46 mouse cellular contexts compared by ENCODE assay signal in the genomic region with DNA sequence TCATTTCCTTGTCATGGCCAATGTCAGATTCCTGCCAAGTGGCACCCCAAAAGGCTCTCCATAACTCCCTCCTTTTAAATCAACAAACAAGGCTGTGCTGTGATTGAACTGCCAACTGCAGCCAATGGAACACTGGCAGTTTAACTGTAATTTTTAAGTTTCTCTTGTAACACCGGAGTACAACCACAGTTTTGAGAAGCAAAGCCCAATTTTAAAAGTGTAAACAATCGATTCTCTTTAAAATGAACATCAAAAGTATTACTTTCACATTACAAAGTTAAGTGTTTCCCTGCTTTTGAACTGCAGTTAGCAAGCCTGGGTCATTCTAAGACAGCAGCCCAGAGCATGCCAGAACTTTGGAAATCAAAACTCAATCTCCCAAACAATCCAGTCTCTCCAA. TPM values are rescaled to one million over a fixed set of nuclear protein-coding genes. Genes with fewer than 3 reads are reported as not detected.
"Had no signal": no experiment of that assay in that cellular context is flagged by ENCODE, and none has a peak within 500 bp of the region (broad histone marks: within the 10 kb centered on the region; RNA-seq: fewer than 3 reads in every experiment).

TSS of gene 1700029F12Rik (minus strand) at position 101 of the 400 bp plus-strand sequence.

- H3K9ac ChIP-seq: limb, embryonic 12.5 days; limb, embryonic 13.5 days; limb, embryonic 15.5 days; liver, embryonic 12.5 days; liver, embryonic 13.5 days; liver, embryonic 14.5 days; liver, embryonic 15.5 days; liver, postnatal 0 days; lung, embryonic 14.5 days; lung, embryonic 15.5 days; midbrain, embryonic 12.5 days; midbrain, embryonic 13.5 days; midbrain, embryonic 15.5 days had no signal

- H3K4me2 ChIP-seq: limb, embryonic 12.5 days; limb, embryonic 13.5 days; limb, embryonic 15.5 days; liver, embryonic 11.5 days; liver, embryonic 12.5 days; liver, embryonic 13.5 days; liver, embryonic 15.5 days; lung, embryonic 14.5 days; lung, embryonic 15.5 days; midbrain, embryonic 11.5 days; midbrain, embryonic 12.5 days; midbrain, embryonic 13.5 days; midbrain, embryonic 15.5 days had no signal

- DNase-seq: left cerebral cortex, postnatal 4 days; liver; liver, embryonic 13.5 days; liver, postnatal 0 days; lung, adult 18-20 months; lung, adult 2 months; lung, embryonic 14.5 days; lung, postnatal 10 days; lung, postnatal 14 days; lung, postnatal 36 days; lung, postnatal 4 days; midbrain, embryonic 14.5 days had no signal

- H3K4me3 ChIP-seq: limb, embryonic 10.5 days; limb, embryonic 12.5 days; limb, embryonic 13.5 days; limb, embryonic 15.5 days; liver, embryonic 12.5 days; liver, embryonic 13.5 days; liver, embryonic 15.5 days; lung, embryonic 15.5 days; megakaryocyte, embryonic 14.5 days; midbrain, embryonic 10.5 days; midbrain, embryonic 12.5 days; midbrain, embryonic 13.5 days; midbrain, embryonic 15.5 days; myocyte had no signal

- ATAC-seq: liver, embryonic 12.5 days; liver, postnatal 0 days; lung, postnatal 0 days; midbrain, embryonic 13.5 days; midbrain, embryonic 15.5 days; midbrain, embryonic 16.5 days had no signal

- H3K9me3 ChIP-seq: limb, embryonic 10.5 days; limb, embryonic 12.5 days; limb, embryonic 13.5 days; limb, embryonic 15.5 days; liver, embryonic 12.5 days; liver, embryonic 13.5 days; liver, embryonic 15.5 days; lung, embryonic 15.5 days; midbrain, embryonic 10.5 days; midbrain, embryonic 12.5 days; midbrain, embryonic 13.5 days; midbrain, embryonic 15.5 days had no signal

- H3K27ac ChIP-seq: limb, embryonic 10.5 days; limb, embryonic 12.5 days; limb, embryonic 13.5 days; limb, embryonic 15.5 days; liver, embryonic 12.5 days; liver, embryonic 13.5 days; liver, embryonic 14.5 days; liver, embryonic 15.5 days; lung, embryonic 15.5 days; macrophage; midbrain, embryonic 10.5 days; midbrain, embryonic 12.5 days; midbrain, embryonic 13.5 days; midbrain, embryonic 15.5 days had no signal

- H3K4me1 ChIP-seq: limb, embryonic 10.5 days; limb, embryonic 12.5 days; limb, embryonic 13.5 days; limb, embryonic 15.5 days; liver, embryonic 12.5 days; liver, embryonic 13.5 days; liver, embryonic 15.5 days; lung, embryonic 15.5 days; megakaryocyte, embryonic 14.5 days; midbrain, embryonic 10.5 days; midbrain, embryonic 12.5 days; midbrain, embryonic 13.5 days; midbrain, embryonic 15.5 days had no signal

- H3K27me3 ChIP-seq: limb, embryonic 12.5 days; limb, embryonic 13.5 days; limb, embryonic 15.5 days; liver, embryonic 12.5 days; liver, embryonic 13.5 days; liver, embryonic 15.5 days; lung, embryonic 15.5 days; midbrain, embryonic 12.5 days; midbrain, embryonic 13.5 days; midbrain, embryonic 15.5 days had no signal

- H3K36me3 ChIP-seq: limb, embryonic 10.5 days; limb, embryonic 12.5 days; limb, embryonic 13.5 days; limb, embryonic 15.5 days; liver, embryonic 12.5 days; liver, embryonic 13.5 days; liver, embryonic 15.5 days; lung, embryonic 15.5 days; midbrain, embryonic 10.5 days; midbrain, embryonic 12.5 days; midbrain, embryonic 13.5 days; midbrain, embryonic 15.5 days had no signal

RNA-seq across cellular contexts. Expression of gene 1700029F12Rik, which starts in this region (rescaled TPM):
- total RNA-seq: left cerebral cortex, postnatal 10 days; left cerebral cortex, postnatal 14 days; left cerebral cortex, postnatal 25 days; left cerebral cortex, postnatal 36 days; left cerebral cortex, postnatal 4 days; liver, adult 2 months; megakaryocyte progenitor cell, adult 5-6 weeks; megakaryocyte, adult 5-6 weeks; megakaryocyte-erythroid progenitor cell, adult 5-6 weeks; midbrain, postnatal 0 days; monocyte, adult 5-6 weeks had no signal
- polyA plus RNA-seq: limb, embryonic 10.5 days; limb, embryonic 11.5 days; limb, embryonic 12.5 days; limb, embryonic 13.5 days; limb, embryonic 14.5 days; limb, embryonic 15.5 days; liver, adult 2 months; liver, embryonic 11.5 days; liver, embryonic 12.5 days; liver, embryonic 13.5 days; liver, embryonic 14.5 days; liver, embryonic 15.5 days; liver, embryonic 16.5 days; liver, postnatal 0 days; lung, adult 2 months; lung, embryonic 14.5 days; lung, embryonic 15.5 days; lung, embryonic 16.5 days; lung, postnatal 0 days; macrophage; midbrain, embryonic 10.5 days; midbrain, embryonic 11.5 days; midbrain, embryonic 12.5 days; midbrain, embryonic 13.5 days; midbrain, embryonic 14.5 days; midbrain, embryonic 15.5 days; midbrain, embryonic 16.5 days; midbrain, postnatal 0 days; myocyte; neural tube, embryonic 11.5 days had no signal
